Mouse (Mus musculus): ENCODE results near the gene Mknk2. TPM values are rescaled to one million over a fixed set of nuclear protein-coding genes. Genes with fewer than 3 reads are reported as not detected.
A peak's percentile ranks its signal among the peaks of the same experiment; 100 is the strongest.

Gene Mknk2
- total and polyA plus RNA-seq, 2 experiments, result 87.0 to 88.6 TPM

GRCm38 (mm10) chr10:80661149-80661548 is 16.8 kb downstream of the Mknk2 start:
- H3K27me3 ChIP-seq (ENCODE audit: control insufficient read depth, insufficient read depth, low read length), result no peaks in the 10 kb centered on the region
- H3K9ac ChIP-seq (ENCODE audit: low read depth, low read length), result no peak overlapping the region
- H3K27ac ChIP-seq (replicated peaks; ENCODE audit: insufficient read depth, low read depth, low read length), result no peak overlapping the region
- no peaks in the 10 kb centered on the region for H3K36me3 ChIP-seq (ENCODE audit: control insufficient read depth, insufficient read depth, low read length)
- H3K4me3 ChIP-seq (ENCODE audit: insufficient read depth, low read depth, low read length), result no peak overlapping the region
- peaks cover 22% of the 10 kb centered on the region for H3K4me1 ChIP-seq (ENCODE audit: control insufficient read depth, insufficient read depth, low read length)
- DNase-seq (ENCODE audit: extremely low read depth, low read depth, low spot score), result no peak
- H3K79me2 ChIP-seq (ENCODE audit: control insufficient read depth, insufficient read depth, low read length), result peaks cover under 1% of the 10 kb centered on the region; the same call in 1 of the 2 replicates
- WGBS, result 59% methylated on average over 5 of the region's 5 CpGs
- TF ChIP-seq POLR2A (IDR thresholded peaks at IDR 0.05; ENCODE audit: extremely low read depth, insufficient read depth, low read length) (no peak), CTCF (IDR thresholded peaks at IDR 0.05; ENCODE audit: low read depth, low read length) (peak; percentile 61)

DNA sequence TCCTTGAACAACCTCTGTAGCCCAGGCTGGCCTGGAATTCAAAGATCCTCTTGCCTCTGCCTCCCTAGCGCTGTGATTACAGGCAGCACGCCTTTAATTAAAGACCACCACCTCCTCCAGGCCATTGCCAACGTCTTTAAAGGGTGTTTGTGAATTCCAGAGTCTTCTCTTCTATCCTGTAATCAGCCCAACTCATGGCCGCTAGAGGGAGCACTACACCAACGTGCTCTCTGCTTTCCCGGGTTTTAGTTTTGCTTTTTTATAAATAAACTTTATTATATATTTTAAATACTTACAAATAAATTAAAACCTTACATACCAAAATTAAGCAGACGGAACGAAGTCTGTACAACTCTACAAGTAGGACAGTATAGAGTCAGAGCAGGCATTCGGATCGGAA is 18.7 kb downstream of the Mknk2 start:
- H3K27me3 ChIP-seq (ENCODE audit: control insufficient read depth, insufficient read depth, low read length), result no peaks in the 10 kb centered on the region
- no peak overlapping the region for H3K9ac ChIP-seq (ENCODE audit: low read depth, low read length)
- H3K4me3 ChIP-seq (ENCODE audit: insufficient read depth, low read depth, low read length), result no peak overlapping the region
- DNase-seq (ENCODE audit: extremely low read depth, low read depth, low spot score), result peak; percentile 51
- H3K79me2 ChIP-seq (ENCODE audit: control insufficient read depth, insufficient read depth, low read length), result peaks cover 15% of the 10 kb centered on the region; the same call in 1 of the 2 replicates
- no peaks in the 10 kb centered on the region for H3K36me3 ChIP-seq (ENCODE audit: control insufficient read depth, insufficient read depth, low read length)
- peaks cover 17% of the 10 kb centered on the region for H3K4me1 ChIP-seq (ENCODE audit: control insufficient read depth, insufficient read depth, low read length)
- 13% methylated on average over 10 of the region's 10 CpGs for WGBS
- no peak for TF ChIP-seq POLR2A (IDR thresholded peaks at IDR 0.05; ENCODE audit: extremely low read depth, insufficient read depth, low read length)
- peak; percentile 65; the same call in 1 of the 2 replicates for TF ChIP-seq CTCF (IDR thresholded peaks at IDR 0.05; ENCODE audit: low read depth, low read length)
- no peak overlapping the region for H3K27ac ChIP-seq (replicated peaks; ENCODE audit: insufficient read depth, low read depth, low read length)

DNA sequence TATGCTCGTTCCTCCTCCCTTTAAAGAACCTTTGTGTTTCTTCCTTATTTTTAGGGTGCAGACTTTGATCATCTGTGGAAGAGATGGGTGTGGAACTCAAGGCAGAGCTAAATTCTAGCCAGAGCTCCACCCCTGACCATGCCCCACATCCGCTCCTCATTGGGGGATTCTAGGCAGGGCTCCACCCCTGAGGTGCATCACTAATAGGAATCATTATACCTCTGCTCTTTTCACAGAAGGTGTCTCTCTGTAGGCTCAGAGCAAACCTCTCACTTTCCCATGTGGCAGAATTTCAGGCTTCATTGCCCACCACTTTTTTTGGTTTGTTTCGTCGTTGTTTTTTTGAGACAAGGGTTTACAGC is 19.1 kb downstream of the Mknk2 start:
- peaks cover 14% of the 10 kb centered on the region for H3K4me1 ChIP-seq (ENCODE audit: control insufficient read depth, insufficient read depth, low read length)
- H3K79me2 ChIP-seq (ENCODE audit: control insufficient read depth, insufficient read depth, low read length), result peaks cover 16% of the 10 kb centered on the region; the same call in 1 of the 2 replicates
- H3K27ac ChIP-seq (replicated peaks; ENCODE audit: insufficient read depth, low read depth, low read length), result no peak overlapping the region
- H3K27me3 ChIP-seq (ENCODE audit: control insufficient read depth, insufficient read depth, low read length), result no peaks in the 10 kb centered on the region
- no peak overlapping the region for H3K4me3 ChIP-seq (ENCODE audit: insufficient read depth, low read depth, low read length)
- no peak overlapping the region for H3K9ac ChIP-seq (ENCODE audit: low read depth, low read length)
- 61% methylated on average over 4 of the region's 4 CpGs for WGBS
- no peaks in the 10 kb centered on the region for H3K36me3 ChIP-seq (ENCODE audit: control insufficient read depth, insufficient read depth, low read length)
- no peak for DNase-seq (ENCODE audit: extremely low read depth, low read depth, low spot score)
- TF ChIP-seq POLR2A (IDR thresholded peaks at IDR 0.05; ENCODE audit: extremely low read depth, insufficient read depth, low read length) (no peak), CTCF (IDR thresholded peaks at IDR 0.05; ENCODE audit: low read depth, low read length) (no peak)

DNA sequence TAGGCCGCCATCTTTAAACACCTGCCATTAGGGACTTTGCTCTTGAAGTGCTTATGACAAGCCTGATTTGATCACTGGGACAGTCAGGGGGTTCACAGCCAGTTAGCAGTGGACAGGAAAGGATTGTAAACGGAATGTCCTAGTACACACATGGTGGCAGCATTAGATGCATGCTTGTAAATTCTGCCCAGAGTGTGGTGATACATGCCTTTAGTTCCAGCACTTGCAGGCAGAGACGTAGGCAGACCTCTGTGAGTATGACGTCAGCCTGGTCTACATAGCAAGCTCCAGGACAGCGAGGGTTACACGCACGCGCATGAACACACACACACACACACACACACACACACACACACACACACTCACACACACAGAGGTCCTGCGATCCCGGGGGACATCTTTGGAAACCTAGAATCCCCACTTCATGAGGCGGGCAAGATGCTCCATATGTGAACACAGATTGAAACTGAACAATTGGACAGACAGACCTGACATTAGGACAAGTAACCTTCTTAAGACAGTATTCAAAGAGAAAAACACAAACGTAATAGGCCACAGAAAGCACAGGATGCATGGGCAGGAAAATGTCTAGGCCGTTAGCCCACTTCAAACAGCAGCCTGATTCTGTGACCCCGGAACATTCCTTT is 19.6 kb downstream of the Mknk2 start:
- TF ChIP-seq POLR2A (IDR thresholded peaks at IDR 0.05; ENCODE audit: extremely low read depth, insufficient read depth, low read length) (no peak), CTCF (IDR thresholded peaks at IDR 0.05; ENCODE audit: low read depth, low read length) (no peak)
- Histone ChIP-seq H3K27me3 (ENCODE audit: control insufficient read depth, insufficient read depth, low read length) (no peaks in the 10 kb centered on the region), H3K4me3 (ENCODE audit: insufficient read depth, low read depth, low read length) (no peak overlapping the region), H3K36me3 (ENCODE audit: control insufficient read depth, insufficient read depth, low read length) (no peaks in the 10 kb centered on the region), H3K79me2 (ENCODE audit: control insufficient read depth, insufficient read depth, low read length) (peaks cover 18% of the 10 kb centered on the region; the same call in 1 of the 2 replicates), H3K4me1 (ENCODE audit: control insufficient read depth, insufficient read depth, low read length) (peaks cover 10% of the 10 kb centered on the region), H3K9ac (ENCODE audit: low read depth, low read length) (no peak overlapping the region), H3K27ac (replicated peaks; ENCODE audit: insufficient read depth, low read depth, low read length) (no peak overlapping the region)
- no peak for DNase-seq (ENCODE audit: extremely low read depth, low read depth, low spot score)
- WGBS, result 86% methylated on average over 14 of the region's 14 CpGs

- no peak for DNase-seq (ENCODE audit: extremely low read depth, low read depth, low spot score)
- Histone ChIP-seq H3K4me3 (ENCODE audit: insufficient read depth, low read depth, low read length) (peak within 1 kb of the TSS; percentile 78), H3K27me3 (ENCODE audit: control insufficient read depth, insufficient read depth, low read length) (no peaks in the 10 kb centered on the region), H3K4me1 (ENCODE audit: control insufficient read depth, insufficient read depth, low read length) (peaks cover 8% of the 10 kb centered on the region), H3K27ac (replicated peaks; ENCODE audit: insufficient read depth, low read depth, low read length) (peak within 1 kb of the TSS; percentile 50), H3K9ac (ENCODE audit: low read depth, low read length) (peak within 1 kb of the TSS; percentile 91), H3K36me3 (ENCODE audit: control insufficient read depth, insufficient read depth, low read length) (no peaks in the 10 kb centered on the region), H3K79me2 (ENCODE audit: control insufficient read depth, insufficient read depth, low read length) (peaks cover 20% of the 10 kb centered on the region; the same call in 1 of the 2 replicates)
- WGBS, result 43% methylated on average over 15 of the region's 15 CpGs
- TF ChIP-seq CTCF (IDR thresholded peaks at IDR 0.05; ENCODE audit: low read depth, low read length) (no peak), POLR2A (IDR thresholded peaks at IDR 0.05; ENCODE audit: extremely low read depth, insufficient read depth, low read length) (no peak)
Measured at GRCm38 (mm10) chr10:80656863-80657623, 20.9 kb downstream of the Mknk2 start, which contains the start of gene Btbd2. TSS of gene Btbd2 (minus strand) at chr10:80657071.

All from liver, adult 2 months (tissue).